Mouse (Mus musculus): Measurements from ENCODE around the gene Tubb4a. TPM values are rescaled to one million over a fixed set of nuclear protein-coding genes. Genes with fewer than 3 reads are reported as not detected.
A peak's percentile ranks its signal among the peaks of the same experiment; 100 is the strongest.

Gene Tubb4a
- polyA plus RNA-seq, 1 experiment from 2014 or later: 0.55 TPM

GRCm38 (mm10) chr17:57070699-57071098, 16.9 kb downstream of the Tubb4a start:
- no peak for ATAC-seq (ENCODE audit: low read depth)
- 20% methylated on average over 11 of the region's 11 CpGs for WGBS (ENCODE audit: insufficient replicate concordance)
- DNase-seq: no peak
- Histone ChIP-seq H3K36me3 (no peaks in the 10 kb centered on the region), H3K4me2 (peak overlapping the region; percentile 14; the same call in 1 of the 2 replicates), H3K9ac (no peak overlapping the region), H3K4me1 (replicated peaks) (peaks cover 23% of the 10 kb centered on the region), H3K27me3 (peaks cover 19% of the 10 kb centered on the region; the same call in 1 of the 2 replicates), H3K9me3 (replicated peaks) (no peaks in the 10 kb centered on the region), H3K4me3 (replicated peaks) (no peak overlapping the region), H3K27ac (no peak overlapping the region)

GRCm38 (mm10) chr17:57070272-57070671, 17.3 kb downstream of the Tubb4a start:
- ATAC-seq (ENCODE audit: low read depth) (no peak), DNase-seq (no peak)
- Histone ChIP-seq H3K9me3 (replicated peaks) (no peaks in the 10 kb centered on the region), H3K27ac (no peak overlapping the region), H3K4me2 (no peak overlapping the region), H3K4me3 (replicated peaks) (no peak overlapping the region), H3K9ac (no peak overlapping the region), H3K4me1 (replicated peaks) (peaks cover 23% of the 10 kb centered on the region), H3K36me3 (no peaks in the 10 kb centered on the region), H3K27me3 (peaks cover 22% of the 10 kb centered on the region)
- WGBS (ENCODE audit: insufficient replicate concordance): 29% methylated on average over 9 of the region's 9 CpGs

- Histone ChIP-seq H3K9ac (no peak overlapping the region), H3K27me3 (peaks cover 51% of the 10 kb centered on the region), H3K27ac (no peak overlapping the region), H3K9me3 (replicated peaks) (no peaks in the 10 kb centered on the region), H3K4me1 (replicated peaks) (peaks cover 30% of the 10 kb centered on the region), H3K4me3 (replicated peaks) (no peak overlapping the region), H3K4me2 (no peak overlapping the region), H3K36me3 (no peaks in the 10 kb centered on the region)
- no peak for ATAC-seq (ENCODE audit: low read depth)
- WGBS (ENCODE audit: insufficient replicate concordance): 25% methylated on average over 5 of the region's 5 CpGs
- no peak for DNase-seq
These were observed 20.7 kb downstream of the Tubb4a start for GRCm38 (mm10) chr17:57066908-57067307.

- DNase-seq (no peak), ATAC-seq (ENCODE audit: low read depth) (no peak)
- H3K4me2 ChIP-seq: peak overlapping the region; percentile 64; the same call in 1 of the 2 replicates
- WGBS (ENCODE audit: insufficient replicate concordance): 22% methylated on average over 8 of the region's 8 CpGs
- no peak overlapping the region for H3K27ac ChIP-seq
- peaks cover 55% of the 10 kb centered on the region for H3K4me1 ChIP-seq (replicated peaks)
- H3K27me3 ChIP-seq: peaks cover 81% of the 10 kb centered on the region
- H3K9ac ChIP-seq: no peak overlapping the region
- H3K9me3 ChIP-seq (replicated peaks): no peaks in the 10 kb centered on the region
- peak overlapping the region; percentile 49; the same call in 1 of the 2 replicates for H3K4me3 ChIP-seq (replicated peaks)
- no peaks in the 10 kb centered on the region for H3K36me3 ChIP-seq
These were observed 24.6 kb downstream of the Tubb4a start for GRCm38 (mm10) chr17:57063031-57063430.

GRCm38 (mm10) chr17:57062548-57062947, 25.0 kb downstream of the Tubb4a start:
- no peaks in the 10 kb centered on the region for H3K36me3 ChIP-seq
- no peak for ATAC-seq (ENCODE audit: low read depth)
- no peak for DNase-seq
- 2% methylated on average over 22 of the region's 22 CpGs for WGBS (ENCODE audit: insufficient replicate concordance)
- H3K4me2 ChIP-seq: peak overlapping the region; percentile 64
- no peaks in the 10 kb centered on the region for H3K9me3 ChIP-seq (replicated peaks)
- H3K9ac ChIP-seq: peak overlapping the region; percentile 13; the same call in 1 of the 2 replicates
- H3K4me1 ChIP-seq (replicated peaks): peaks cover 55% of the 10 kb centered on the region
- peaks cover 86% of the 10 kb centered on the region for H3K27me3 ChIP-seq
- H3K4me3 ChIP-seq (replicated peaks): peak overlapping the region; percentile 49
- H3K27ac ChIP-seq: no peak overlapping the region

GRCm38 (mm10) chr17:57062011-57062521, 25.5 kb downstream of the Tubb4a start:
- H3K9me3 ChIP-seq (replicated peaks): no peaks in the 10 kb centered on the region
- peak overlapping the region; percentile 49 for H3K4me3 ChIP-seq (replicated peaks)
- ATAC-seq (ENCODE audit: low read depth) (no peak), DNase-seq (no peak)
- H3K36me3 ChIP-seq: no peaks in the 10 kb centered on the region
- WGBS (ENCODE audit: insufficient replicate concordance): under 1% methylated on average over 39 of the region's 39 CpGs
- H3K9ac ChIP-seq: peak overlapping the region; percentile 13; the same call in 1 of the 2 replicates
- H3K4me1 ChIP-seq (replicated peaks): peaks cover 53% of the 10 kb centered on the region
- peaks cover 89% of the 10 kb centered on the region for H3K27me3 ChIP-seq
- H3K4me2 ChIP-seq: peak overlapping the region; percentile 64
- no peak overlapping the region for H3K27ac ChIP-seq

GRCm38 (mm10) chr17:57061069-57061468, 26.5 kb downstream of the Tubb4a start:
- H3K4me3 ChIP-seq (replicated peaks): peak overlapping the region; percentile 69; the same call in 1 of the 2 replicates

GRCm38 (mm10) chr17:57060231-57060801, 27.3 kb downstream of the Tubb4a start:
- Histone ChIP-seq H3K4me2 (peak overlapping the region; percentile 84), H3K9me3 (replicated peaks) (no peaks in the 10 kb centered on the region), H3K27ac (peak overlapping the region; percentile 58), H3K9ac (peak overlapping the region; percentile 73), H3K27me3 (peaks cover 78% of the 10 kb centered on the region), H3K4me3 (replicated peaks) (peak overlapping the region; percentile 69), H3K36me3 (peaks cover 1% of the 10 kb centered on the region; the same call in 1 of the 2 replicates), H3K4me1 (replicated peaks) (peaks cover 41% of the 10 kb centered on the region)
- WGBS (ENCODE audit: insufficient replicate concordance): under 1% methylated on average over 44 of the region's 44 CpGs
- DNase-seq (peak; percentile 89), ATAC-seq (ENCODE audit: low read depth) (peak; percentile 79)

More at GRCm38 (mm10) chr17:57061069-57061468, 26.5 kb downstream of the Tubb4a start:
- no peak overlapping the region for H3K27ac ChIP-seq
- peaks cover 82% of the 10 kb centered on the region for H3K27me3 ChIP-seq
- H3K36me3 ChIP-seq: no peaks in the 10 kb centered on the region
- DNase-seq (no peak), ATAC-seq (ENCODE audit: low read depth) (no peak)
- H3K4me2 ChIP-seq: peak overlapping the region; percentile 84
- peaks cover 43% of the 10 kb centered on the region for H3K4me1 ChIP-seq (replicated peaks)
- WGBS (ENCODE audit: insufficient replicate concordance): 35% methylated on average over 10 of the region's 10 CpGs
- H3K9ac ChIP-seq: no peak overlapping the region
- H3K9me3 ChIP-seq (replicated peaks): no peaks in the 10 kb centered on the region

- peak within 1 kb of the TSS; percentile 58 for H3K27ac ChIP-seq
- H3K27me3 ChIP-seq: peaks cover 70% of the 10 kb centered on the region
- H3K9me3 ChIP-seq (replicated peaks): no peaks in the 10 kb centered on the region
- H3K4me3 ChIP-seq (replicated peaks): peak within 1 kb of the TSS; percentile 69
- ATAC-seq (ENCODE audit: low read depth) (peak; percentile 6; the same call in 1 of the 2 replicates), DNase-seq (no peak)
- WGBS (ENCODE audit: insufficient replicate concordance): under 1% methylated on average over 40 of the region's 45 CpGs
- peaks cover 5% of the 10 kb centered on the region; the same call in 1 of the 2 replicates for H3K36me3 ChIP-seq
- H3K4me2 ChIP-seq: peak within 1 kb of the TSS; percentile 84
- peak within 1 kb of the TSS; percentile 73 for H3K9ac ChIP-seq
- peaks cover 41% of the 10 kb centered on the region for H3K4me1 ChIP-seq (replicated peaks)
These were observed 28.1 kb downstream of the Tubb4a start, which contains the start of gene Slc25a23 for GRCm38 (mm10) chr17:57059486-57059977. TSS of gene Slc25a23 (minus strand) at chr17:57059863.

- WGBS (ENCODE audit: insufficient replicate concordance): 6% methylated on average over 19 of the region's 22 CpGs
- H3K9me3 ChIP-seq (replicated peaks): no peaks in the 10 kb centered on the region
- H3K27ac ChIP-seq: peak within 1 kb of the TSS; percentile 58
- peak within 1 kb of the TSS; percentile 69 for H3K4me3 ChIP-seq (replicated peaks)
- H3K4me1 ChIP-seq (replicated peaks): peaks cover 41% of the 10 kb centered on the region
- DNase-seq (no peak), ATAC-seq (ENCODE audit: low read depth) (no peak; the same call in 1 of the 2 replicates)
- peak within 1 kb of the TSS; percentile 84 for H3K4me2 ChIP-seq
- peaks cover 5% of the 10 kb centered on the region; the same call in 1 of the 2 replicates for H3K36me3 ChIP-seq
- peak within 1 kb of the TSS; percentile 73 for H3K9ac ChIP-seq
- peaks cover 65% of the 10 kb centered on the region for H3K27me3 ChIP-seq
These were observed 28.6 kb downstream of the Tubb4a start, which contains the start of gene Crb3 for GRCm38 (mm10) chr17:57058891-57059485. TSS of gene Crb3 (plus strand) at chr17:57059105.

GRCm38 (mm10) chr17:57056246-57056645, 31.3 kb downstream of the Tubb4a start:
- Histone ChIP-seq H3K4me1 (replicated peaks) (peaks cover 29% of the 10 kb centered on the region), H3K27ac (peak overlapping the region; percentile 47), H3K4me3 (replicated peaks) (no peak overlapping the region), H3K36me3 (peaks cover 15% of the 10 kb centered on the region; the same call in 1 of the 2 replicates), H3K9ac (no peak overlapping the region), H3K27me3 (peaks cover 39% of the 10 kb centered on the region), H3K4me2 (no peak overlapping the region), H3K9me3 (replicated peaks) (no peaks in the 10 kb centered on the region)
- 63% methylated on average over 3 of the region's 3 CpGs for WGBS (ENCODE audit: insufficient replicate concordance)
- DNase-seq (no peak), ATAC-seq (ENCODE audit: low read depth) (no peak)

Measured in liver, embryonic 13.5 days (tissue).